Mouse (Mus musculus) liver, postnatal 0 days (tissue): ENCODE results near the gene Snapc1. TPM values are rescaled to one million over a fixed set of nuclear protein-coding genes. Genes with fewer than 3 reads are reported as not detected.
A peak's percentile ranks its signal among the peaks of the same experiment; 100 is the strongest.

ENCODE experiments used
- ATAC-seq: fragments of 200-750 bp; cut with Nextera tagmentation; 2 replicates; pipeline ENCODE4 v1.8.0; 2017; ENCODE audit warnings: mild to moderate bottlenecking, moderate library complexity
- DNase-seq: peaks from one replicate; pipeline ENCODE4 v3.0.0-alpha.2; 2016
- H3K27ac ChIP-seq: fragments of 300-500 bp; sonication (generic); 2 replicates; pipeline ENCODE4 v1.5.1; 2014; ENCODE audit warnings: antibody characterized with exemption, moderate library complexity, mild to moderate bottlenecking, low read depth
- H3K27me3 ChIP-seq: fragments of 300-500 bp; sonication (generic); 2 replicates; pipeline ENCODE4 v1.6.1; 2014; ENCODE audit warnings: low read length, control low read depth, mixed read lengths; ENCODE audit not compliant: insufficient read depth
- H3K36me3 ChIP-seq: fragments of 300-500 bp; sonication (generic); replicated peaks from 2 replicates; pipeline ENCODE4 v1.6.1; 2014; ENCODE audit warnings: mild to moderate bottlenecking, control low read depth, low read length, moderate library complexity, mixed read lengths; ENCODE audit not compliant: insufficient read depth
- H3K4me1 ChIP-seq: fragments of 300-500 bp; sonication (generic); 2 replicates; pipeline ENCODE4 v1.6.1; 2014; ENCODE audit warnings: antibody characterized with exemption, mild to moderate bottlenecking, control low read depth; ENCODE audit not compliant: insufficient read depth
- H3K4me2 ChIP-seq: fragments of 300-500 bp; sonication (generic); 2 replicates; pipeline ENCODE4 v1.6.1; 2014; ENCODE audit warnings: low read depth, mild to moderate bottlenecking, low read length, moderate library complexity, mixed read lengths
- H3K4me3 ChIP-seq: fragments of 300-500 bp; sonication (generic); 2 replicates; pipeline ENCODE4 v1.5.1; 2014; ENCODE audit warnings: low read depth, low read length
- H3K9ac ChIP-seq: fragments of 300-500 bp; sonication (generic); replicated peaks from 2 replicates; pipeline ENCODE4 v1.6.1; 2014; ENCODE audit warnings: mild to moderate bottlenecking, moderate library complexity
- H3K9me3 ChIP-seq: fragments of 300-500 bp; sonication (generic); 2 replicates; pipeline ENCODE4 v1.6.1; 2016; ENCODE audit warnings: mild to moderate bottlenecking, control low read depth, low read length, mixed read lengths
- CTCF ChIP-seq: sonication (generic); IDR thresholded peaks from 2 replicates; pipeline ENCODE4 v1.5.1; 2016; ENCODE audit warnings: antibody characterized with exemption, low read depth
- EP300 ChIP-seq: IDR thresholded peaks from 2 replicates; pipeline ENCODE4 v1.6.1; 2016; ENCODE audit warnings: antibody characterized with exemption, low read depth, mild to moderate bottlenecking
- WGBS: fragments of 180-500 bp; shearing (Covaris S2); extraction: QIAGEN DNeasy Blood & Tissue Kit; methylation state at CpG from one replicate; pipeline ENCODE4 v1.1.7; 2014; ENCODE audit not compliant: insufficient replicate concordance; 5-methylcytosine and 5-hydroxymethylcytosine counted together
- polyA plus RNA-seq: library from polyadenylated mRNA; unstranded; fragments of >200 nt; fragmentation: Nextera tagmentation; extraction: Ambion mirVana; gene quantifications from 2 replicates; pipeline ENCODE4 v1.2.1, GENCODE M21; 2015

Gene Snapc1
- polyA plus RNA-seq, 1 experiment from 2014 or later = 3.6 TPM

GRCm38 (mm10) chr12:73986299-73986698, 22.0 kb downstream of the Snapc1 start:
- 85% methylated on average over 7 of the region's 7 CpGs for WGBS
- DNase-seq = no peak
- Histone ChIP-seq H3K27ac (no peak overlapping the region), H3K9ac (no peak overlapping the region), H3K27me3 (no peaks in the 10 kb centered on the region), H3K9me3 (no peaks in the 10 kb centered on the region), H3K36me3 (peaks cover 17% of the 10 kb centered on the region), H3K4me2 (no peak overlapping the region), H3K4me3 (no peak overlapping the region), H3K4me1 (no peaks in the 10 kb centered on the region)
- no peak for ATAC-seq
- no peak for TF ChIP-seq CTCF
- TF ChIP-seq EP300 = no peak

GRCm38 (mm10) chr12:73988393-73989008, 24.2 kb downstream of the Snapc1 start:
- Histone ChIP-seq H3K9ac (no peak overlapping the region), H3K4me2 (no peak overlapping the region), H3K36me3 (peaks cover 4% of the 10 kb centered on the region), H3K27me3 (no peaks in the 10 kb centered on the region), H3K27ac (no peak overlapping the region), H3K4me3 (no peak overlapping the region), H3K9me3 (no peaks in the 10 kb centered on the region), H3K4me1 (no peaks in the 10 kb centered on the region)
- TF ChIP-seq CTCF = no peak
- no peak for TF ChIP-seq EP300
- no peak for DNase-seq
- 80% methylated on average over 4 of the region's 4 CpGs for WGBS
- no peak for ATAC-seq

- Histone ChIP-seq H3K4me2 (no peak overlapping the region), H3K36me3 (no peaks in the 10 kb centered on the region; the same call in 1 of the 2 replicates), H3K27ac (no peak overlapping the region), H3K4me1 (no peaks in the 10 kb centered on the region), H3K4me3 (no peak overlapping the region), H3K9ac (no peak overlapping the region), H3K9me3 (no peaks in the 10 kb centered on the region), H3K27me3 (no peaks in the 10 kb centered on the region)
- DNase-seq = peak; percentile 52
- TF ChIP-seq EP300 (no peak), CTCF (peak; percentile 75)
- no peak for ATAC-seq
Observed at GRCm38 (mm10) chr12:73989594-73989993, 25.3 kb downstream of the Snapc1 start.

GRCm38 (mm10) chr12:73996906-73997296, 32.6 kb downstream of the Snapc1 start:
- Histone ChIP-seq H3K27me3 (peaks cover 35% of the 10 kb centered on the region), H3K4me3 (no peak overlapping the region), H3K4me2 (no peak overlapping the region), H3K9ac (no peak overlapping the region), H3K4me1 (0 out of 2 replicates have a peak, but pooled peaks cover 4% of the 10 kb centered on the region), H3K36me3 (no peaks in the 10 kb centered on the region), H3K27ac (no peak overlapping the region), H3K9me3 (no peaks in the 10 kb centered on the region)
- ATAC-seq (no peak), DNase-seq (no peak)
- 57% methylated on average over 12 of the region's 12 CpGs for WGBS
- no peak for TF ChIP-seq CTCF
- no peak for TF ChIP-seq EP300

GRCm38 (mm10) chr12:73997297-73998127, 33.2 kb downstream of the Snapc1 start, which contains the start of gene Syt16:
TSS of gene Syt16 (plus strand) at chr12:73997661.
- WGBS = 2% methylated on average over 56 of the region's 67 CpGs
- DNase-seq (no peak), ATAC-seq (no peak)
- Histone ChIP-seq H3K27ac (no peak within 1 kb of the TSS), H3K27me3 (peaks cover 35% of the 10 kb centered on the region), H3K4me2 (peak within 1 kb of the TSS; percentile 64), H3K9ac (no peak within 1 kb of the TSS), H3K9me3 (no peaks in the 10 kb centered on the region), H3K36me3 (no peaks in the 10 kb centered on the region), H3K4me1 (0 out of 2 replicates have a peak, but pooled peaks cover 4% of the 10 kb centered on the region), H3K4me3 (peak within 1 kb of the TSS; percentile 32)
- TF ChIP-seq CTCF = no peak
- TF ChIP-seq EP300 = no peak

GRCm38 (mm10) chr12:73998128-73998456, 33.8 kb downstream of the Snapc1 start:
- Histone ChIP-seq H3K4me3 (peak overlapping the region; percentile 32; the same call in 1 of the 2 replicates), H3K9me3 (no peaks in the 10 kb centered on the region), H3K36me3 (no peaks in the 10 kb centered on the region), H3K27me3 (peaks cover 35% of the 10 kb centered on the region), H3K4me2 (peak overlapping the region; percentile 64; the same call in 1 of the 2 replicates), H3K9ac (no peak overlapping the region), H3K27ac (no peak overlapping the region), H3K4me1 (0 out of 2 replicates have a peak, but pooled peaks cover 4% of the 10 kb centered on the region)
- no peak for DNase-seq
- no peak for TF ChIP-seq EP300
- no peak for TF ChIP-seq CTCF
- WGBS = 39% methylated on average over 5 of the region's 5 CpGs
- ATAC-seq = no peak
